In the genomic region with DNA sequence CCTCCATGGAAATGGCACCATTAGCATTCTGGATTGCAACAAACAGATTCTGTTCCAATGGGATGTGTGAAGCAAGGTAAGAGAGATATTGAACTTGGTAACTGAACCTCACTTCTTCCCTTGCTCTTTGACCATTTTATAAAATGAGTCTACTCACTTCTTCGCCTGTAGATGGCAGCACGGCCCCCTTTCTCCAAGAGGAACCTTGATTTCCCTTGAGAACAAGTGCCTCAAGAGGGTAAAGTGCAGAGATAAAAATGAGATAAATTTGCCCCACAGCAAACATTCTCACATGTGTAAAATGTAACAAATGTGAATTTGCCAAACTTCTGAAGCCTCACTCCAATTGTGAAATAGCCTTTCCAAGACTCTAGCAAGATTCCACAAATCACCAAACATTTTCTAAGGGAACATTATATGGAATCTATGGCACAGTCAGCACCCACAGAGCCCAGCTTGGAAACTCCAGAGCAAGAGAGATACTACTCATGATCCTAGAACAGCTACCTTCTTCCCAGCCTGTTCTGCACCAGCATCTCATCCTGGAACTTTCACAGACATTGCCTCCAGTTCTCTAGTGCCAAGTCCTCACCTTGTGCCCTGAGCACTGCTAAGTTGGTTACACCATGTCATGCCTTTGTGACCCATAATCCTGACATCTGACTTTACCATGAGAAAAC, we compare ENCODE assay signal across 10 mouse cellular contexts.
DNase-seq lines count a peak whose midpoint lies in the region; ATAC-seq lines count a peak whose summit lies in the region.
"Had no signal": no experiment of that assay in that cellular context is flagged by ENCODE, and none has a peak within 500 bp of the region (broad histone marks: within the 10 kb centered on the region; RNA-seq: fewer than 3 reads in every experiment).

No protein-coding gene starts in this region.

- no peaks in the 10 kb centered on the region for H3K4me1 ChIP-seq in embryonic facial prominence, embryonic 14.5 days (ENCODE audit: control insufficient read depth, insufficient read depth, low read length)
- H3K4me1 ChIP-seq: hindbrain, embryonic 15.5 days; neural tube, embryonic 13.5 days had no signal

- peak; percentile 73 for DNase-seq in heart, adult 11 months
- no peak for DNase-seq in heart, postnatal 25 days (ENCODE audit: low spot score)
- DNase-seq in 3T3-L1 (ENCODE audit: low read depth, low spot score) = peak; percentile 70
- DNase-seq in adrenal gland, adult 18-20 months (ENCODE audit: low spot score in 2 of 2) = peak; percentile 41 to 47
- peak; percentile 39 for DNase-seq in embryonic facial prominence, embryonic 14.5 days (ENCODE audit: low spot score)
- peak; percentile 71 for DNase-seq in kidney, postnatal 14 days
- peak; percentile 49 for DNase-seq in mesoderm, embryonic 11.5 days (ENCODE audit: low read depth, low spot score)
- no peak for DNase-seq in MN1 (ENCODE audit: low spot score)

- no peak overlapping the region for H3K9ac ChIP-seq in embryonic facial prominence, embryonic 14.5 days (ENCODE audit: low read depth, low read length)
- H3K9ac ChIP-seq: hindbrain, embryonic 15.5 days; neural tube, embryonic 13.5 days had no signal

- H3K4me2 ChIP-seq in embryonic facial prominence, embryonic 14.5 days (ENCODE audit: low read depth, low read length) = no peak overlapping the region
- H3K4me2 ChIP-seq: hindbrain, embryonic 15.5 days; neural tube, embryonic 13.5 days had no signal

- H3K9me3 ChIP-seq in embryonic facial prominence, embryonic 14.5 days (ENCODE audit: control insufficient read depth, low read length) = no peaks in the 10 kb centered on the region
- H3K9me3 ChIP-seq: hindbrain, embryonic 15.5 days; neural tube, embryonic 13.5 days had no signal

- 2% methylated on average over 2 of the region's 2 CpGs for WGBS in embryonic facial prominence, embryonic 14.5 days

- ATAC-seq in embryonic facial prominence, embryonic 14.5 days (ENCODE audit: low read depth) = no peak

- H3K27me3 ChIP-seq in embryonic facial prominence, embryonic 14.5 days (replicated peaks; ENCODE audit: control insufficient read depth, insufficient read depth, low read length) = no peaks in the 10 kb centered on the region
- H3K27me3 ChIP-seq: hindbrain, embryonic 15.5 days; neural tube, embryonic 13.5 days had no signal

- no peak overlapping the region for H3K4me3 ChIP-seq in embryonic facial prominence, embryonic 14.5 days (ENCODE audit: low read depth, low read length)
- H3K4me3 ChIP-seq: hindbrain, embryonic 15.5 days; neural tube, embryonic 13.5 days had no signal

- intact Hi-C loops in heart, postnatal 25 days (cut with DNase I) = loop anchor here (1.0 to 5.0 kb wide), 2 partner anchors 61 to 290 kb away; a partner anchor contains a TSS

- H3K27ac ChIP-seq in embryonic facial prominence, embryonic 14.5 days (replicated peaks; ENCODE audit: low read depth, low read length) = no peak overlapping the region
- H3K27ac ChIP-seq: hindbrain, embryonic 15.5 days; neural tube, embryonic 13.5 days had no signal

- H3K36me3 ChIP-seq in embryonic facial prominence, embryonic 14.5 days (ENCODE audit: control insufficient read depth, insufficient read depth, low read length) = no peaks in the 10 kb centered on the region
- H3K36me3 ChIP-seq: hindbrain, embryonic 15.5 days; neural tube, embryonic 13.5 days had no signal

Comparison
In these comparisons a context has a peak if more than half of its experiments do, and no peak if none do; other contexts are left out.
1. DNase-seq: peak in heart, adult 11 months (single experiment), 3T3-L1 (single experiment), adrenal gland, adult 18-20 months (2 of 2), embryonic facial prominence, embryonic 14.5 days (single experiment), kidney, postnatal 14 days (single experiment) and mesoderm, embryonic 11.5 days (single experiment); none in heart, postnatal 25 days (single experiment) and MN1 (single experiment).